Mouse (Mus musculus) heart, adult 2 months (tissue): ENCODE measurements around the gene Rps6ka1.

Source experiments
- CTCF ChIP-seq: fragments of 200-600 bp; IDR thresholded peaks from 2 replicates; pipeline ENCODE4 v1.8.1; 2022; ENCODE audit warnings: antibody characterized with exemption, mild to moderate bottlenecking, moderate library complexity
- EP300 ChIP-seq: fragments of 200-500 bp; IDR thresholded peaks from 2 replicates; pipeline ENCODE4 v1.6.1; 2011; ENCODE audit warnings: low read depth, low read length, control low read depth; ENCODE audit not compliant: insufficient read depth
- POLR2A ChIP-seq: fragments of 200-500 bp; IDR thresholded peaks from 2 replicates; pipeline ENCODE4 v1.6.1; 2011; ENCODE audit warnings: mild to moderate bottlenecking, low read depth, low read length, control low read depth; ENCODE audit not compliant: insufficient read depth

- no peak for TF ChIP-seq CTCF
- no peak for TF ChIP-seq POLR2A
- no peak for TF ChIP-seq EP300
These were observed 47.1 kb downstream of the Rps6ka1 start for GRCm38 (mm10) chr4:133840501-133840900.
